Mouse (Mus musculus): ENCODE results near the gene Sh2d6. TPM values are rescaled to one million over a fixed set of nuclear protein-coding genes. Genes with fewer than 3 reads are reported as not detected.

Gene Sh2d6
- not detected in 2 replicates for polyA plus RNA-seq (2012; rRNA removed)

DNA sequence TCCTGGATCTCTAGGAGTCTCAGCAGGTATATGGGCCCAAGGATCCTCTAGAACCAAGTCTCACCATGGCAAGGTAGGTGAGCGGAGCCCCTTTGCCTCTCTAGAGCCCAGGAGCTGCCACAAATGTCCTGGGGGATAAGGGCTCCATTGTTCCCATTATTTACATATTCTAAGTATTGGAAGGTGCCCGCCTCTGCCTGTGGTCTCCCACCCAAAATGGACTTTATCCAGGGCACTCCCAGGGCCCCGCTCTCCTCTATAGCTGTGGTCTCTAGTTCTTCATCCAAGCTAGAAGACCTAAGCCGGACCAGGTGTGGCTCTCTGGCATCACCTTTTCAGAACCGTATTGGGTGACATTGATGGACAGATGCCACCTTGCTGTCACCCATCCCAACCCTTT is at the start of gene Sh2d6:
Sh2d6 (minus strand) TSS at position 101 of the 400 bp plus-strand sequence.

GRCm38 (mm10) chr6:72544283-72544987 is 22.9 kb upstream of the Sh2d6 start, which contains the start of gene Capg:
Gene Capg, plus strand, starts transcription at chr6:72544391.

Other genes with a start within 250 kb of the Sh2d6 start
- gene Sftpb, start 217.1 kb downstream of the Sh2d6 start, polyA plus RNA-seq (2012; rRNA removed), result not detected in 2 replicates
- 30.2 and 36.7 TPM in 2 replicates for gene Usp39, start 176.5 kb downstream of the Sh2d6 start, polyA plus RNA-seq (2012; rRNA removed)
- 9.8 and 11.2 TPM in 2 replicates for gene 0610030E20Rik, start 174.4 kb downstream of the Sh2d6 start, polyA plus RNA-seq (2012; rRNA removed)
- 31.2 and 38.7 TPM in 2 replicates for gene Tmem150a, start 166.3 kb downstream of the Sh2d6 start, polyA plus RNA-seq (2012; rRNA removed)
- gene Rnf181, start 154.8 kb downstream of the Sh2d6 start, polyA plus RNA-seq (2012; rRNA removed), result 36.8 and 45.8 TPM in 2 replicates
- gene Vamp5, start 141.2 kb downstream of the Sh2d6 start, polyA plus RNA-seq (2012; rRNA removed), result 74.5 and 75.0 TPM in 2 replicates
- 201 and 203 TPM in 2 replicates for gene Vamp8, start 131.0 kb downstream of the Sh2d6 start, polyA plus RNA-seq (2012; rRNA removed)
- 10.5 and 13.9 TPM in 2 replicates for gene Ggcx, start 107.4 kb downstream of the Sh2d6 start, polyA plus RNA-seq (2012; rRNA removed)
- 105 and 115 TPM in 2 replicates for gene Mat2a, start 82.1 kb downstream of the Sh2d6 start, polyA plus RNA-seq (2012; rRNA removed)
- gene Capg, start 22.7 kb upstream of the Sh2d6 start, polyA plus RNA-seq (2012; rRNA removed), result 5.7 and 7.2 TPM in 2 replicates
- 2.8 and 3.1 TPM in 2 replicates for gene Elmod3, start 76.7 kb upstream of the Sh2d6 start, polyA plus RNA-seq (2012; rRNA removed)
- gene Retsat, start 76.8 kb upstream of the Sh2d6 start, polyA plus RNA-seq (2012; rRNA removed), result 5.2 and 5.7 TPM in 2 replicates
- gene Tgoln1, start 95.3 kb upstream of the Sh2d6 start, polyA plus RNA-seq (2012; rRNA removed), result 8.0 and 9.3 TPM in 2 replicates